Mouse (Mus musculus) CD4-positive, CD25-positive, alpha-beta regulatory T cell, adult 4 months (primary cell): ENCODE results near the gene Thsd4. TPM values are rescaled to one million over a fixed set of nuclear protein-coding genes. Genes with fewer than 3 reads are reported as not detected.

Experiments used
- ATAC-seq: one replicate; pipeline ENCODE4 v1.8.0; 2017
- polyA plus RNA-seq, 2 experiments: library from polyadenylated mRNA; unstranded; fragments of 100-300 nt; shearing (Covaris generic); gene quantifications; one replicate each; pipeline ENCODE4 v1.2.1; 2017

Thsd4 gene
- polyA plus RNA-seq, 2 experiments from 2014 or later = not detected

GRCm38 (mm10) chr9:60259626-60260025 lies 262.2 kb downstream of the Thsd4 start:
- ATAC-seq = no peak

GRCm38 (mm10) chr9:60251765-60252164 lies 270.1 kb downstream of the Thsd4 start:
- ATAC-seq = no peak

GRCm38 (mm10) chr9:60250403-60250802 lies 271.4 kb downstream of the Thsd4 start:
- no peak for ATAC-seq

- ATAC-seq = no peak
Measured at GRCm38 (mm10) chr9:60247998-60248397, 273.8 kb downstream of the Thsd4 start.

DNA sequence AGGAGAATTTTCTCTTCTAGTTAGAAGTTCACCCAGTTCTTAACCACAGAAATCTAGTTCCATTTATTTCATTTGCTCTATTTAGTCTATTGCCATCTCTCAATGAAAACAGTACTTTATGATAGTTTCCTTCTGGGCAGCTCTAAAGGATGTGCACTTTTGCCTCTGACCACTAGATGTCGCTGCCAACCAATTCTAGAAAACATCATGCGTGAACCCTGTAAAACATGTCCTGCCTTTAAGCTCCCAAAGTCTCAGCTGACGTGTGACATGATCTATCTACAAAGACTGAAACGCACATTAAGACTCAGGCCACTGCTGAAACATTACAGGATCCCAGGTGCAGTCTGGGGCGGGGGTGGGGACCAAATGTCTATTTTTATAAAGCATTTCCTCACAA lies 276.9 kb downstream of the Thsd4 start:
- no peak for ATAC-seq

- ATAC-seq = no peak
Measured at GRCm38 (mm10) chr9:60243503-60243902, 278.3 kb downstream of the Thsd4 start.

GRCm38 (mm10) chr9:60237667-60238066 lies 284.2 kb downstream of the Thsd4 start:
- no peak for ATAC-seq

- no peak for ATAC-seq
Measured at GRCm38 (mm10) chr9:60236155-60236554, 285.7 kb downstream of the Thsd4 start.

GRCm38 (mm10) chr9:60234233-60235115 lies 287.4 kb downstream of the Thsd4 start:
- no peak for ATAC-seq

DNA sequence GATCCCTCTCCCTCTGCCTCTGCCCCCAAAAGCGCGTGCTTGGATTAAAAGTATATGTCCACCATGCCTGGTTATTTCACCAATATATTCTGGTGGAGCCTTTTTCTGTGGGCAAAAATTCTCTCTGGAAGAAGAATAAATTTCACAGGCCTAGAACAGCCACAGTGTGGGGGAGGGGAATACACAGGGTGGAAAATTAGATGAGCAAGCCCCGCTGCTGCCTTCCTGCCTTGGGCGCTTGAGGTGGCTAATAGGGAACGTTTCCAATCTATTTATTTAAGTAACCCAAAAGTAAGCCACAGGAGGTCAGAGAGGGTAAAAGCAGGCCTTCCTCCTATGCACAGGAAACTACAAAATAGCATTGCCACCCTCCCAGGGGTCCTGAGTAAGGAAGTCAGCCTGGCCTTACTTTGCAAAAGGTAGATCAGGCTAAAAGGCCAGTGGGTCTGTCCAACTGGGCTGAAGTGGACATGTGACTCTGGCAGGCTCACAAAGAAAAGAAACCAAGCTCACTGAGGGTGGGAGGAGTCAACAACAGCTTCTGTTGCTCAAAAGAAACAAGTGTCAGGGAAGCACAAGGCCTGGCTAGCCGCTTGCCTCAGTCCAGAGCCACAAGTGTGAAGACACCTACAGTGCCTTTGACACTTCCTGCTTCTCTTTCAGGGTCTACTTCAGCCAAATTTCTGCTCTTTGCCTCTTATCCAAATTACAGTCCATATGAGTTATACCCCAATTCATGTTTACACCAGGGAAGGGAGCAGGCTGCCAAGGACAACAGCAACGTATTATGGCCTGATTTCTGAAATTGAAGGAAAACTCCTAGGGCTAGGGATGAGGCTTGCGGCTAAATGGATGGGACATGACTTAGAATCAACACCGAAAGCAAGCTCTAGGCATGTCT lies 289.6 kb downstream of the Thsd4 start:
- no peak for ATAC-seq

DNA sequence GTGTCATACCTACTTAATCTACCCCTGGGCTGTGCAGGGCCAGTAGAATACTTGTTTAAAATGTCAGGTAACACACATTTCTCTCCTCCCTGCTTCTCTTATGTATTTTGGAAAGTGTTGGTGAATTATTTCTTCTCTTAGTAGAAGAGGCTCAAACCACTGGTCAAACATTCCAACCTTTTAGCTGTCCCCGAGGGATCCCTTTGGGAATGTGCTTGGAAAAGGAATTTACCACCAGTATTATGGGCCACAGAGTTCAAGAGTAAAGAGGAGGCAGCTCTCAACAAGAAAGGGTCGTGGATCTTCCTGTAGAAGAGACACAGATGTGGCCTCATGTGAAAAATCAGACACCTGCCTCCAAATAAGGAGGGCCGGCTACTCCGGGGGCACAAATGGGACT lies 292.4 kb downstream of the Thsd4 start:
- ATAC-seq = no peak

GRCm38 (mm10) chr9:60227727-60228126 lies 294.1 kb downstream of the Thsd4 start:
- no peak for ATAC-seq

DNA sequence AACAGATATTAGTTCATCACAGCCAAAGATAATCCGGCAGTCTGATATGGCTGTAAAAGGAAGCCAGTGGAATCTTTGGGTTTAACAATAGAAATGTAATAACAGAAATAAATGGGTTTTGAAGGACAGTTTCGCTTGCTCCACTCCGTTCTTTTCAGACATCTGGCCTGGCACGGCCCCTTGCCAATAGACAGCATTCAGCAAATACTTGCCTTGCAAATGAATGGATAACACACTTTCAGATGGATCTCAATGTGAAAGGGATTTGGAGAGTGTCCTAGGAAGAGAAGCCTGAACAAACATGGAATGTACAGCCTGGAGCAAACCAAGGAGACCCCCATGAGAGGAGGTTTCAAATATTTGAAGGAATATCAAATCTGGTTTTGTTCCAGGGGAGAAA lies 295.2 kb downstream of the Thsd4 start:
- ATAC-seq = no peak

DNA sequence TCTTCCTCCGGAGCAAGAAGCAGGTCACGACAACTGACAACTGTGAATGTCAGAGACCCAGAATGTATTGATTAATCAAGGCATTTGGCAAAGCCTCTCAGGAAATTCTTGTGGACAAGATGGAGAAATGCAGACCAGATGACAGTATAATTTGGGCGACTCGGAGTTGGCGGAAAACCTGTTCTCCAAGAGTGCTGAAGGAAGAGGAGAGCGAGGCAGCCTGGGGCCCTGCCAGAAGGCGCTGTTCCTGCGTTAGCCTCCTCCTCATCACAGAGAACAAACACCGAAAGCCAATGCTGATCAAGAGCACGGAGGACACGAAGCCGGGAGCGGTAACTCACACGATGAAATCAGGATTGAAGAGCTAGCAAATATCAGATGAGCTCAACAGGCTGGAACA lies 295.7 kb downstream of the Thsd4 start:
- ATAC-seq = no peak

- no peak for ATAC-seq
Measured at GRCm38 (mm10) chr9:60225453-60225852, 296.4 kb downstream of the Thsd4 start.

DNA sequence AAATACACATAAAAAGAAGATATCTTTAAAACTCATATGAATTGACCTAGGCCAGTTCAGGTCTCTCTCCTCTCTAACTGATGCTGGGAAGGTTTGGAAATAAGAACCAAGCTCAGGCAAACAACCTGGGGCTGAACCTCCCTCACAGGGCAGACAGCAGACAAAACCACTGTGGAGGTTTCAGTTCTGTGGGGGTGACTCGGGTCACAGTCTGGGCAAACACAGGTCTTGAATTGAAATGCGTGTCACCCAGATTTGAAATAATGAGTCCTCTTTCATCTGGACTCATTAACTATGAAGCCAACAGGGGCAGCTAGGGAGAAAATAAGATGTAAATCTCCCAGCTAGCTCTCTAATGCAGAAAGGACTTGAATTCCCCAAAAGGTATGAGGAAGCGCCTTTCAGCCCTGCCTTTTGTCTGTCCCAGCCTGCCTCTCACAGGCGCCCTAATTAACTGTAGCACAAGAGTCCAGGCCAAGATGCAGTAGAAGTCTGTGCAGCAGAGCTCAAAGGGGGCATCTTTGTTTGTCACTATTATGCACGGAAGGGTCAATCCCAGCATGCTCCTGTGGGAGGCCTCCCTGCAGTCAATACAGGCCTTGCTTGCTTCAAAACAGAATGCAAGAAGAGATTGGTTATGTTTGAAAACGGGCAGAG lies 297.7 kb downstream of the Thsd4 start:
- no peak for ATAC-seq

- no peak for ATAC-seq
Measured at GRCm38 (mm10) chr9:60220431-60220830, 301.4 kb downstream of the Thsd4 start.

- no peak for ATAC-seq
Measured at GRCm38 (mm10) chr9:60218396-60218795, 303.4 kb downstream of the Thsd4 start.

- no peak for ATAC-seq
Measured at GRCm38 (mm10) chr9:60216029-60216428, 305.8 kb downstream of the Thsd4 start.

DNA sequence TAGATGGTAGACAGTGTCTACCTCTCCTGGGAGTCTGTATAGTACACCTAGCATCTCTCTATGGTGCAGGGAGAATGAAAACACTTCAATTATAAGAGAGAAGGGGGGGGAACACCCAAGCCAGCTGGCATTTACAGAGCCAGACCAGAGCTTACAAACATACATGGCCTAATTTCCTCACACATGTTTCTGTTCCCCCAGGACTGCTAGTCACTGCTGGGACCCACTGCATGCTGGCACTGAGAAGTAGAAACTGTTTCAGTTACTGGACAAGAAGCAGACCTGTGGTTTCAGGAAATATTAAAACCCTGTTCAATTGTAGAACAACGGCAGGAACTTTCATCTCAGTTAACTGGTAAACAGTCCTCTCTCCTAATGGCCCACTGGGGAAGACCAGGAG lies 308.7 kb downstream of the Thsd4 start:
- ATAC-seq = no peak

- no peak for ATAC-seq
Measured at GRCm38 (mm10) chr9:60208843-60209242, 313.0 kb downstream of the Thsd4 start.

- ATAC-seq = no peak
Measured at GRCm38 (mm10) chr9:60203141-60203540, 318.7 kb downstream of the Thsd4 start.

- no peak for ATAC-seq
Measured at GRCm38 (mm10) chr9:60200436-60200835, 321.4 kb downstream of the Thsd4 start.
